Mouse (Mus musculus) limb, embryonic 15.5 days (tissue): ENCODE results near the gene Rec8. TPM values are rescaled to one million over a fixed set of nuclear protein-coding genes. Genes with fewer than 3 reads are reported as not detected.
A peak's percentile ranks its signal among the peaks of the same experiment; 100 is the strongest.

Source experiments
- ATAC-seq: fragments of 200-750 bp; cut with Nextera tagmentation; 2 replicates; pipeline ENCODE4 v1.8.0; 2017; ENCODE audit warnings: low read depth, moderate TSS enrichment; ENCODE audit not compliant: insufficient number of reproducible peaks, low FRiP score, low TSS enrichment
- H3K27ac ChIP-seq: fragments of 300-500 bp; sonication (generic); 2 replicates; pipeline ENCODE4 v1.5.1; 2015; ENCODE audit warnings: moderate library complexity, mild to moderate bottlenecking, inconsistent platforms
- H3K27me3 ChIP-seq: fragments of 300-500 bp; sonication (generic); 2 replicates; pipeline ENCODE4 v1.6.1; 2015; ENCODE audit warnings: inconsistent platforms
- H3K36me3 ChIP-seq: fragments of 300-500 bp; sonication (generic); 2 replicates; pipeline ENCODE4 v1.6.1; 2015; ENCODE audit warnings: inconsistent platforms
- H3K4me1 ChIP-seq: fragments of 300-500 bp; sonication (generic); 2 replicates; pipeline ENCODE4 v1.6.1; 2015; ENCODE audit warnings: inconsistent platforms
- H3K4me2 ChIP-seq: fragments of 300-500 bp; sonication (generic); 2 replicates; pipeline ENCODE4 v1.6.1; 2015; ENCODE audit warnings: mild to moderate bottlenecking, inconsistent platforms
- H3K4me3 ChIP-seq: fragments of 300-500 bp; sonication (generic); 2 replicates; pipeline ENCODE4 v1.5.1; 2015; ENCODE audit warnings: mild to moderate bottlenecking, inconsistent platforms
- H3K9ac ChIP-seq: fragments of 300-500 bp; sonication (generic); 2 replicates; pipeline ENCODE4 v1.6.1; 2015; ENCODE audit warnings: inconsistent platforms
- H3K9me3 ChIP-seq: fragments of 300-500 bp; sonication (generic); 2 replicates; pipeline ENCODE4 v1.6.1; 2016; ENCODE audit warnings: inconsistent platforms
- WGBS: fragments of 180-500 bp; shearing (Covaris S2); methylation state at CpG from one replicate; pipeline ENCODE4 v1.1.7; 2015; 5-methylcytosine and 5-hydroxymethylcytosine counted together
- polyA plus RNA-seq: library from polyadenylated mRNA; unstranded; fragments of >200 nt; fragmentation: Nextera tagmentation; extraction: Ambion mirVana; gene quantifications from 2 replicates; pipeline ENCODE4 v1.2.1, GENCODE M21; 2015

The Rec8 gene
- polyA plus RNA-seq, 1 experiment from 2014 or later, result 3.3 TPM

DNA sequence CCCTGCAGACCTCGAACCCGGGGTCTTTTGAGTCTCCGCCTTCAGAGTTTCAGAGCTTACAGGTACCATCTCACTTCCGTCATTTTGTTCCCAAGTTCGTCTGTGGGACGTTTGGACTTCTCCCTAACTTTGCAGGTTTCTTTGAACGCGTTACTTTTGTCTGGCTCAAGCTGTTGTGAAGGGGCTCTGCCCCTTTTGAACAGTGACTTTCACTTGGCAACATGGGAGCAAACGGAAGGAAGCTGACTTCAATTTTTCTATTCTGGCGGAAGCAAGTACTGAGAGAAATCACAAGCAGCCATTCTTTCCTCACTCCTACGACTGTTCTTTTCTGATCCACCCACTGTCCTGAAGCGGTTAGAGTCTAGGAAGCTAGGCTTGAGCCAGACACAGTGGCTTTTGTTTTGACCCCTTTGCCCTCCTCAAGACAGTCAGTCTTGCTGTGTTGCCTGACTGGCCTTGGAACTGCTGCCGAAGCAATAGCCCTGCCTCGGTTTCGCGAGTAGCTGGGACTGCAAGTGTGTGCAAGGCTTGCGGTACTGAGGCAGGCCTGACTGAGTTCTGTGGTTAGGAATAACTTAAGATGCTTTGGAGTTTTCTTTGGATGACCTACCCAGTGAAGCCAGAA, 26.5 kb downstream of the Rec8 start:
- Histone ChIP-seq H3K27ac (peak overlapping the region; percentile 96), H3K4me3 (peak overlapping the region; percentile 98), H3K9ac (peak overlapping the region; percentile 98), H3K27me3 (no peaks in the 10 kb centered on the region), H3K9me3 (no peaks in the 10 kb centered on the region), H3K4me2 (peak overlapping the region; percentile 71), H3K4me1 (peaks cover 23% of the 10 kb centered on the region), H3K36me3 (peaks cover 35% of the 10 kb centered on the region)
- 27% methylated on average over 17 of the region's 17 CpGs for WGBS
- no peak for ATAC-seq

DNA sequence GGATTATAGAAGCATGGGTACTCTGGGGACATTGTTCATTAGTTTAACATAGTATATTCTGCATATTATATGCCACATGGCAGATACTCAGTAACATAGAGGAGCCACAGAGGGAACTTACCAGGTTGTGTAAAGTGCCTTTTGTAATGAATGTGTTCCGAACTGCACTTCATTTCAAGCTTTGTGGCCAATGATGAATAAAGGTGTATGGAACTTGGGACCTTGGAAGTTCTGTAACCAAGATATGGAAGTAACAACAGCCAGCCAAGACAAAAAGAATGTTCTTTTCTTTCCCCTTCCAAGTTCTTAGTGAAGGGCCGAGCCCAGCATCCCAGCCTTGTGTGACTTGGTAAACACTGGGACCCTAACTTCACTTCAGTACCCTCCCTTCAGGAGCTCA, 32.0 kb downstream of the Rec8 start, which contains the start of gene Tssk4:
TSS of gene Tssk4 (plus strand) at position 301 of the 400 bp plus-strand sequence.
- Histone ChIP-seq H3K27me3 (no peaks in the 10 kb centered on the region), H3K27ac (no peak within 1 kb of the TSS), H3K9ac (no peak within 1 kb of the TSS), H3K4me2 (no peak within 1 kb of the TSS), H3K4me1 (peaks cover 6% of the 10 kb centered on the region), H3K4me3 (no peak within 1 kb of the TSS), H3K9me3 (no peaks in the 10 kb centered on the region), H3K36me3 (peaks cover 10% of the 10 kb centered on the region; the same call in 1 of the 2 replicates)
- WGBS, result 88% methylated on average over 2 of the region's 2 CpGs
- no peak for ATAC-seq

DNA sequence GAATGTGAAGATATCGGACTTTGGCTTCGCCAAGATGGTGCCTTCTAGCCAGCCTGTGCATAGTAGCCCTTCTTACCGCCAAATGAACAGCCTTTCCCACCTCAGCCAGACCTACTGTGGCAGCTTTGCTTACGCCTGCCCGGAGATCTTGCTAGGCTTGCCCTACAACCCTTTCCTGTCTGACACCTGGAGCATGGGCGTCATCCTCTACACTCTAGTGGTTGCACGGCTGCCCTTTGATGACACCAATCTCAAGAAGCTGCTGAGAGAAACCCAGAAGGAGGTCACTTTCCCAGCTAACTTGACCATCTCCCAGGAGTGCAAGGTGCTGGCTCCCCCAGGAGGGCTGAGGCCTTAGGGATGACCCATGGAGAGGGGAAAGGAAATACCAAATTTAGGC, 33.7 kb downstream of the Rec8 start:
- Histone ChIP-seq H3K36me3 (peaks cover 8% of the 10 kb centered on the region; the same call in 1 of the 2 replicates), H3K4me1 (0 out of 2 replicates have a peak, but pooled peaks cover 3% of the 10 kb centered on the region), H3K9ac (no peak overlapping the region), H3K27ac (no peak overlapping the region), H3K4me2 (no peak overlapping the region), H3K4me3 (no peak overlapping the region), H3K27me3 (no peaks in the 10 kb centered on the region), H3K9me3 (no peaks in the 10 kb centered on the region)
- 76% methylated on average over 7 of the region's 7 CpGs for WGBS
- ATAC-seq, result no peak

DNA sequence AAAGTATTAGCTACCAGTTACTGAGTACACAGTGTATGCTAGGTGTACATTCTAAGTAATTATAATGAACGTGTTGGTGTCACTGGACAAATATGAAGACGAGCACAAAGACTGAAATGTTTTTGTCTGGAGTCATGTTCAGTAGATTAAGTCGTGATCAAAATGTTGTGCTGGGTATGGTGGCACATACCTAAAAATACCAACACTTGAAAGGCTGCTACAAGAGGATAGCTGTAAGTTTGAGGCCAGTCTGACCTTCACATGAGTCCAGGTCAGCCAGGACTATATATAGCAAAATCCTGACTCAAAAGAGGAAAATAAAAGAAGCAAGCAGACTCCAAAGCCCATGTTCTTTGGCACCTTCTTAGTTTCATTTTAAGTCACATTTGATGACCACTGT, 39.1 kb downstream of the Rec8 start:
- ATAC-seq, result no peak
- WGBS, result 85% methylated on average over 3 of the region's 3 CpGs
- Histone ChIP-seq H3K27ac (no peak overlapping the region), H3K4me1 (peaks cover 16% of the 10 kb centered on the region), H3K4me3 (no peak overlapping the region), H3K27me3 (no peaks in the 10 kb centered on the region), H3K9ac (no peak overlapping the region), H3K4me2 (no peak overlapping the region), H3K9me3 (no peaks in the 10 kb centered on the region), H3K36me3 (peaks cover 18% of the 10 kb centered on the region)

DNA sequence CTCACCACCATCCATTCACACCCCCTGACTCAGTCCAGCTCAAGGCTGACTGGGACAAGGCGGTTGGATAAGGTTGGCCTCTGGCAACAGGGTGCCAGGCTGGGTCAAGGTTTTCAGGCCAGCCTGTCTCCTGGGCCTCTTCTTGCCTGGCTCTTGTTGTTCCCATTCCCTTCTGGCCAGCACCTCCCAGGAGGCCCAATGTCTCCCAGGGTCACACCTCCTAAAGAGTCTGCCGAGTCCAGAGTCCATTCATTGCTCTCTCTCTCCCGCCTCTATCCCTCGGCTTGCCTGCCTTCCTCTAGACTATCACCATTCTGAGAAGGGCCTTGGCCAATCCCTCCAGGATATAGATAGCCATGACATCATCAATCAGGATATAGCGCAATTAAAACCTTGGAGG, 40.2 kb downstream of the Rec8 start:
- no peaks in the 10 kb centered on the region for H3K9me3 ChIP-seq
- H3K36me3 ChIP-seq, result peaks cover 27% of the 10 kb centered on the region
- H3K4me3 ChIP-seq, result no peak overlapping the region
- no peaks in the 10 kb centered on the region for H3K27me3 ChIP-seq
- WGBS, result 93% methylated on average over 5 of the region's 5 CpGs
- peaks cover 13% of the 10 kb centered on the region for H3K4me1 ChIP-seq
- H3K27ac ChIP-seq, result no peak overlapping the region
- ATAC-seq, result no peak
- no peak overlapping the region for H3K4me2 ChIP-seq
- no peak overlapping the region for H3K9ac ChIP-seq

DNA sequence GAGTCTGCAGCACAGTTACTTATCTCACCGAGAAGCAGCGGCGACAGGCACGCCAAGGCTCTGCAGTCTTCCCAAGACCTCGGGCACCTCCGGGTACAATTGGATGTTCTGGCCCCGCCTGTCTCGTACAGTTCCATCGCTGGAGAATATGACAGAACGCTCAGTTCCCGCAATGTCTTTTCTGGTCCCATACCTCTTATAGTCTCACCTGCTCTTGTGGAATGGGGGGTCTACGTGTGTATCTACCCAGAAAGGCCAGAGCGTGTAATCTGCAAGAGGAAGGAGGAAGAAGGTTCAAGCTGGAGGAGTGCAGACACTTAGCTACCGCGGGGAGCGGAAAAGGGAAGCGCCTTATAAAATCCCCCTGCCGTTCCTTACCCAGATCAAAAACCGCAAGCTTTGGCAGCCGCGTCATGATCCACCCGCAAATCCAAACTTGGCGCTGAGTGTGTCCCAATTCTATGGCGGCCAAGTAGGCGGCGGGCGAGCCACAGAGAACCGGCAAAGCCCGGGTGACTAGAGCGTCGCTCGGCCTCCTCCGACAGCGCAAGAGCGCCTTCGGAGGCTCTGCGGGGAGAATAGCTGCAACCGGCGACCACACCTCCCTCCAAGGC, 42.2 kb downstream of the Rec8 start, which contains the start of gene Mdp1:
TSS of gene Mdp1 (minus strand) at position 549 of the 614 bp plus-strand sequence.
- peaks cover 13% of the 10 kb centered on the region for H3K4me1 ChIP-seq
- peak within 1 kb of the TSS; percentile 54 for H3K4me2 ChIP-seq
- H3K36me3 ChIP-seq, result peaks cover 37% of the 10 kb centered on the region
- H3K27ac ChIP-seq, result peak within 1 kb of the TSS; percentile 87
- peak within 1 kb of the TSS; percentile 76 for H3K9ac ChIP-seq
- H3K27me3 ChIP-seq, result no peaks in the 10 kb centered on the region
- no peaks in the 10 kb centered on the region for H3K9me3 ChIP-seq
- WGBS, result under 1% methylated on average over 39 of the region's 39 CpGs
- ATAC-seq, result peak; percentile 89
- H3K4me3 ChIP-seq, result peak within 1 kb of the TSS; percentile 71

DNA sequence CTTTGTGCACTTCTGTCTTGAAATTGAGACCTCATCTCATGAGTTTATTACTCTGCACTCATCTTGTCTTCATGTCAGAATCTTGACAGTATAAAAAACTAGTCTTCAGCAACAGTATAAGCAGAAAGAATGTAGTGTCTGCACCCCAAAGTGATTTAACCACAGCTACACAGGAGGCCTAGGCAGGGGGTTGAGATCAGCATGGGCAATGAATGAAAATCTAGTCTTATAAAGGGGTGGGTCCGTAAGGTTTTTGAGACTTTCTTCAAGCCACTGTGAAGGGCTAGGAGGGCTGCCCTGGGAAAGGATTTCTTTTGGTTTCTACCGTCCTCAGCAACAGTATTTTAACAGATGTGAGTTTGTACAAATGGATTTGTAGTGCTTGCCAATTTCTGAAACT, 42.8 kb downstream of the Rec8 start:
- Histone ChIP-seq H3K4me2 (peak overlapping the region; percentile 54), H3K9ac (no peak overlapping the region), H3K4me3 (peak overlapping the region; percentile 71), H3K27me3 (no peaks in the 10 kb centered on the region), H3K9me3 (no peaks in the 10 kb centered on the region), H3K27ac (peak overlapping the region; percentile 59), H3K4me1 (peaks cover 13% of the 10 kb centered on the region), H3K36me3 (peaks cover 38% of the 10 kb centered on the region)
- 30% methylated on average over 2 of the region's 2 CpGs for WGBS
- no peak for ATAC-seq

DNA sequence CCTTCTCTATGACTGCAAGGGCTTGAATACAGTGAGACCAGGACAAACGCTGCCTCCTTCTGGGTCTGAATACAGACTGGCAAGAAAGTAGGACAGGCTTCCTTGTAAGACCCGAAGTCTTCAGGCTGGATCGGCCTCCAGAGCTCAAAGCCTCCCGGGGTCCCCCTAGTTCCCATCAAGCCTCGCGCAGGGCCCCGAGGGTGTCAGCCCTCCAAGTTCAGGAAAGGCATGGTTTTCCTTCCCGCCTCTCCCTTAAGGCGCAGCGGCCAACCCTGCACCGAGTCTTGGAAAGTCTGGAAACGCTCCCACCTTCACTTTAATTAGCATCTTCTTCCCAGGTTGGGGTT, 53.6 kb downstream of the Rec8 start:
- no peak for ATAC-seq

DNA sequence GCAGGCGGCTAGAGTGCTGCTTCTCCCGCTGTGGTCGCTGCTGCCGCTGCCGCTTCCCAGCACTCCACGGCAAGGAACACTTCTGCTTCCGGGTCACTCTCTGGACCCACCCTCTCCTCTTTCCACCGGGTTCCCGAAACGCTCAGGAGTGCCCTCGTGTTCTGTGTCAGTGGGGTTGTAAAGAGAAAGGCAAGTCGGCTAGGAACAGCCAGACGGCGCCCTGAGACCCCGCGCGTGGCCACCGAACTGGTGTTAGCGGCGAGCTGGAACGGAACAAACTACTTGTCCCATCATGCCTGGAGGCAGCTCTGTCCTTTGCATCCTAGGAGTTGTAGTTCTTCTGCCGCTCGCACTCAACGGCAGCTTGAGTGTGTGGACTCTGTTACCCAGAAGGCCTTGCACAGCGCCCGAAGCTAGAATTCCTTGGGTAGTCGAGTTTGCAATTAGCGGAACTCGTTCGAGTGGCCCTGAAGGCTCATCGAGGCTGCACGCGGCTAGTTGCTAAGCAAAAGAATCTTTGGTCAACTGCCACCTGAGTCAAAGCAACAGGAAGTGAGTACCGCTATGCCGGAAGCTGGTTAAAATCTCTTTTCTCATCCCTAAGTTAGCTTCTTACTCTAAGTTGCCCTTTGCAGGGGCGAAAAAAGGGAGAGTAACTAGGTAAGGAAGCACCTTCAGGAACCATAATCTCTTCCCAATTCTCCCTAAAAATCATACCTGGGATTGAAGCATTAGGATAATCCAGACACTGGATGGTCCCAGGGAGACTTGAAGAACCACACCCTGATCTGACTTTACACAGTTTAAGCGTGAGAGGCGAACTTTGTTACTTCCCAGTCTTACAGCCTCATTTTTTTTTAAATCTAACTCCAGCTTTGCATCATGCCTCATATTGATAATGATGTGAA, 54.2 kb downstream of the Rec8 start, which contains the start of the genes Gmpr2 and Nedd8:
TSS of gene Gmpr2 (plus strand) at position 109 of the 908 bp plus-strand sequence.
TSS of gene Nedd8 (minus strand) at position 292 of the 908 bp plus-strand sequence.
- no peaks in the 10 kb centered on the region for H3K9me3 ChIP-seq
- peaks cover 32% of the 10 kb centered on the region for H3K36me3 ChIP-seq
- H3K4me1 ChIP-seq, result peaks cover 16% of the 10 kb centered on the region
- under 1% methylated on average over 38 of the region's 38 CpGs for WGBS
- H3K27ac ChIP-seq, result peak within 1 kb of the TSS; percentile 95
- no peaks in the 10 kb centered on the region for H3K27me3 ChIP-seq
- peak within 1 kb of the TSS; percentile 74 for H3K4me2 ChIP-seq
- ATAC-seq, result peak; percentile 96
- peak within 1 kb of the TSS; percentile 76 for H3K9ac ChIP-seq
- H3K4me3 ChIP-seq, result peak within 1 kb of the TSS; percentile 83

More for the DNA sequence above, 53.6 kb downstream of the Rec8 start:
- H3K9me3 ChIP-seq, result no peaks in the 10 kb centered on the region
- H3K36me3 ChIP-seq, result peaks cover 31% of the 10 kb centered on the region
- H3K4me2 ChIP-seq, result peak overlapping the region; percentile 74
- peak overlapping the region; percentile 76 for H3K9ac ChIP-seq
- no peaks in the 10 kb centered on the region for H3K27me3 ChIP-seq
- peaks cover 16% of the 10 kb centered on the region for H3K4me1 ChIP-seq
- H3K4me3 ChIP-seq, result peak overlapping the region; percentile 83
- H3K27ac ChIP-seq, result peak overlapping the region; percentile 95
- WGBS, result 0% methylated on average over 12 of the region's 12 CpGs

DNA sequence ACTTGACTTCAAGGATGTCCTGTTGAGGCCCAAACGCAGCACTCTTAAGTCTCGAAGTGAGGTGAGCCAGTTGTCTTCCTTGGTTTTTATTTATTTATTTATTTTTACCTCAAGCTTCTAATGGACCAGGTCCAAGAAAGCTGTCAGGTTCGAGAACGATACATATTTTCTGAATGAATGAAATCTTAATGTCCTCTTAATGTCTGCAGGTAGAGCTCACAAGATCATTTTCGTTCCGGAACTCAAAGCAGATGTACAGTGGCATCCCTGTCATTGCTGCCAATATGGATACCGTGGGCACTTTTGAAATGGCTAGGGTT, 54.9 kb downstream of the Rec8 start:
- Histone ChIP-seq H3K9me3 (no peaks in the 10 kb centered on the region), H3K36me3 (peaks cover 38% of the 10 kb centered on the region), H3K27ac (0 out of 2 replicates have a peak overlapping the region, but pooled peaks have one; percentile 95), H3K4me3 (peak overlapping the region; percentile 83), H3K9ac (peak overlapping the region; percentile 58), H3K4me2 (peak overlapping the region; percentile 74), H3K4me1 (peaks cover 16% of the 10 kb centered on the region), H3K27me3 (no peaks in the 10 kb centered on the region)
- no peak for ATAC-seq
- 75% methylated on average over 7 of the region's 7 CpGs for WGBS
